Mouse (Mus musculus): ENCODE results near the gene Lacc1.
"Not testable (repeated sequence)": the region's sequence is repeated elsewhere in the genome, so short reads cannot be mapped to it uniquely, and the experiment has no call there.

The Lacc1 gene

GRCm38 (mm10) chr14:77036226-77037046 lies at the start of gene Lacc1, which contains the start of gene Ccdc122:
Gene Lacc1, minus strand, starts transcription at chr14:77036904.
Gene Ccdc122, plus strand, starts transcription at chr14:77036772.
- DNase-seq = peak; percentile 85

- DNase-seq = no peak
Observed at GRCm38 (mm10) chr14:77081248-77081647, 44.5 kb upstream of the Lacc1 start.

- no peak for DNase-seq
Observed at GRCm38 (mm10) chr14:77069361-77069760, 32.7 kb upstream of the Lacc1 start.

DNA sequence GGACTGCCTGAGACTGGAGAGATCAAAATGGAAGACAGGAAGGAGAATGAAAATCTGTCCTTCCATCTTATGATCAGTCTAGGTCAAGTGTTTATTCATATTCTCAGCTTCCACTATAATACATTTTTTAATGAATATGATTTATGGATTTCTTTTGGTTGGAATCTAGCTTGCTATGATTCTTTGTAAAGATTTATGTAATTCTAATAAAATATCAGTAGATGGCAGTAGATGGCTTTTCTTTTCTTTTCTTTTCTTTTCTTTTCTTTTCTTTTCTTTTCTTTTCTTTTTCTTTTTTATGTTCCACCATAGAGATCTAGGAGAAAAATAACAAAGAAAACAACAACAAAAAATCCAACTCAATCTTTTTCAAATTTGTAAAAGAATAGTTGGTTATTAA lies 16.6 kb upstream of the Lacc1 start:
- DNase-seq = no peak

- DNase-seq = no peak
Observed at GRCm38 (mm10) chr14:77037832-77038425, 1.2 kb upstream of the Lacc1 start.

- no peak for DNase-seq
Observed at GRCm38 (mm10) chr14:77037330-77037729, 626 bp upstream of the Lacc1 start.

DNA sequence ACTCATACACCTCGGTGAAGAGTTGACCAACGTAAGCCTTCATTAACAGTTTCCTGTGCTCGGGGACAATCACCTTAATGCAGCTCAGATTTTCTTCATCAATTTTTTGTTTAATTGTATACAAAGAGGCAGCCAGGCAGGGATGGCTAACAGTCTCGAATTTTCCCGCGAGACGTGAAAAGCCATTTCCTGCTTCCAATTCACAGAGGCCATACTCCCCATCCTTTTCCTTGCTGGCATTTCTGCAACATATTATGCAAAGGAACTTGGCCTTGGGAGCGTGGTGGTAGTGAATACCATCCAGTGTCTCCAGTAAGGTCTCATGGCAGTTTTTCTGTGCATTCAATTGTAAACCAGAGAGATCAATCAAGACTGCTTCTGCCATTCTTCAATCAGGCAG lies 1.7 kb downstream of the Lacc1 start:
- no peak for DNase-seq

- DNase-seq = no peak
Observed at GRCm38 (mm10) chr14:77034175-77034915, 2.4 kb downstream of the Lacc1 start.

- no peak for DNase-seq
Observed at GRCm38 (mm10) chr14:77033391-77033790, 3.3 kb downstream of the Lacc1 start.

DNA sequence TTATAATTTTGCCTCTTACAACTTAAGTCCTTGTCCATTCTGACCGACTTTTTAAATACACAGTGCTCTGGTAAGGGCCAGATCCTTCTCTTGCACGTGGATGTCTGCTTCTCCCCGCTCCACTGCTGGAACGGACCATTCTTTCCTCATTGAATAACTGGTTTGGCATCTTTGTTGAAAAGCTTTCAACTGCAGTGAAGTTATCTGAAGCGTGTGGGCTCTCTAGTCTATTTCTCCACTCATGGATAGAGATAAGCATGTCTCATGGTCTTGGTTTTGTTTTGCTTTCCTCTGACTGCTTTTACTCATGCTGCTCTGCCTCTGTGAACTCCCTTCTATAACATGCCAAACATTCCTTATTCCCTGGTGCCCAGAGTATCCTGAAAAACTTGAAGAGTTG lies 4.3 kb downstream of the Lacc1 start:
- no peak for DNase-seq

- DNase-seq = no peak
Observed at GRCm38 (mm10) chr14:77030808-77031207, 5.9 kb downstream of the Lacc1 start.

DNA sequence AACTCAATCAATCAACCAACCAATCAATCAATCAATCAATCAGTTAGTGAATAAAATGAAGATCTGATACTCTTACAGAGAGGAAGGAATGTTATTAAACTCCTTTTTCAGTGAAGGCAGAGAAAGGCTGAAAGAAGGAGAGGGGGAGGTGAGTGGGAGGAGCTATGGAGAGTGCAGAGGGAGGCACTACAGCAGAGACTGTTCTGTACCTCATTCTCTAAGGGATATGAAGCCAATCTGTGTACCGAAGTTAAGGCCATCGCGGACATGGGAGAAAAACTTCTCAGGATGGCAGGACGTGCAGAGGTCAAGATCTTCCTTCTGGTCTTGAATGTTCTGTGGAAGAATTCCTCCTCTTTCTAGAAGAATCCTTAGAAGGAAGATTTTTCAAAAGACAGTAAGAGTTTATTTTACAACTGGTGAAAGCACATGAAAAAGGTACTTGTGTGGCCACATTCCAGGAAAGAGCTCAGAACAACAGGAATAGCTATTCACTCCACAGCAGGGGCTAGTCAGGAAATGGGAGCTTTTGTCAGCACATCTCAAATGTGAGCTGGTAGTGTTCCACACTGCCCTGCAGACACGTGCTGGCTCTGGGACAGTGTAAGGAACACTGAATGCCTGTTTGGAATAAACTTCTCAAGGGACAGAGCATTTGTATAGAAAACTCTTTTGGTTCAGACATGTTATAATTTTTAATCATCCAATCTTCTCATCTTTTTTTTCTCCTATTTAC lies 7.2 kb downstream of the Lacc1 start:
- DNase-seq = no peak

DNA sequence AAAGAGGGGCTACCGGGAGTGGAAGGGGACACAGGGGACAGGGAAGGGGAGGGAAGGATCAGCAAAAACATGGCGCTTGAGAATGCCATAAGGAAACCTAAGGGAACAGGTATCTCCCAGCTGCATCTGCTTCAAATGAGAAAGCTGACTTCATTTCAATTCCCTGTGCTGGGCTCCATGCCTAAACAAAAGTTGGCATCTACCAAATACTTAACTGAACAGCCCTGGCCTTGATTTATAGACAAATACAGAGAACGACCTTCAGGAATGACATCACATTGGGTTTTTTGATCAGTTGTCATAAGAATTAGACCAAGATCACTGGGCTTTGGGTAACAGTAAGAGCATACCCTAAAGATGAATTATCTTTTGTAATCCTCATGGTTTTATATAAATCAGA lies 12.2 kb downstream of the Lacc1 start:
- DNase-seq = no peak

GRCm38 (mm10) chr14:77017211-77017610 lies 19.5 kb downstream of the Lacc1 start:
- DNase-seq = no peak

GRCm38 (mm10) chr14:77016783-77017182 lies 19.9 kb downstream of the Lacc1 start:
- not testable (repeated sequence) for DNase-seq

DNA sequence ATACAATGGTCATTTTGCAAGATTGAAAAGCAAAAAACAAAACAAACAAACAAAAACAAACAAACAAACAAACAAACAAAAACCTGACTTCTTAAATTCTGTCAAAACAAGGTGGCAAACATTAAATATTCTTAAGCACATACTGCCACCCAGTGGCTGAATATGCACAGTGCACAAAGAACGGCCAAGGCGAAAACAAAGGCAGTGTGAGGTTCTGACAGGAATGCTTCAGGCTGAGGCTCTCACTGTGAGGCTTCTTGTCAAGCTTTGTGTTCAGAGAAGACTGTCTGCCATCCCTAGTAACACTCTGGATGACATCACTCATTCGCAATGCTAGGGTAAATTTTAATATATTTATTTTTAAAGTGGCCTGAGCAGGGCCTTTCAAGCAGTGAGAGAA lies 24.9 kb downstream of the Lacc1 start:
- peak; percentile 75 for DNase-seq

DNA sequence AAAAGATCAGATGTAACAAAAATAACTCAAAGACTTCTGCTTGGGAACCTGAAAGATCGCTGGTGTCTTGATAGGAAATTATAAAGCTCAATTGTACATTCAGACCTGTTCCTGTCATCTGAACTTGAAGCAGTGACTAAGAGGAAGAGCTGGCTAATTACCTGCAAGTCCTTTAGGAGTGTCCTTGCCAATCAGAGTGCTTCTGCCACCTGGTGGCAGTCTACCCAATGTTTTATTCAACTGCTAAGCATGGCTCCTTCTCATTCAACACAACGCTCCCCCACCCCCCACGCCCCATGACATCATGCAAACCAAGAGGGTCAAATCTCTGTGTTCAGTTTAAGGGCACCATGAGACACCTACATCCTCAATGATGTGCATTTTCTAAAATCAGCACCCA lies 28.5 kb downstream of the Lacc1 start:
- peak; percentile 82 for DNase-seq

- no peak for DNase-seq
Observed at GRCm38 (mm10) chr14:77005566-77005965, 31.1 kb downstream of the Lacc1 start.

GRCm38 (mm10) chr14:77004740-77005139 lies 32.0 kb downstream of the Lacc1 start:
- DNase-seq = no peak

DNA sequence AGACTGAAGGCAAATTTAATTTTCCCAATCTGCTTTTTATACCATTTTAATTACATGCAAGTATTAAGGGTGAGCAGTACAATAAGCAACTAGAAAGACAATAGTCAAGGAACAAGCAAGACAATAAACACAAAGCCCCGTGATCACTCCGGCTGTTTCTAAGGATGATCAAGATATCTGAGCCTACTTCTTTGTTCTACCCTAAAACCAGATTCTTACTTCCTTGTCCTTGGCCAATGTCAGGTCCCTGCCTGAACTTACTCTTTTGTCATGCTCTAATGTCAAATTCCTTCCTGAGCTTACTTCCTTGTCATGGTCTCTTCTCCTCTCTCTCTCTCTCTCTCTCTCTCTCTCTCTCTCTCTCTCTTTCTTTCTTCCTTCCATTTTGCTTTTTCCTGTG lies 46.4 kb downstream of the Lacc1 start:
- DNase-seq = not testable (repeated sequence)

DNA sequence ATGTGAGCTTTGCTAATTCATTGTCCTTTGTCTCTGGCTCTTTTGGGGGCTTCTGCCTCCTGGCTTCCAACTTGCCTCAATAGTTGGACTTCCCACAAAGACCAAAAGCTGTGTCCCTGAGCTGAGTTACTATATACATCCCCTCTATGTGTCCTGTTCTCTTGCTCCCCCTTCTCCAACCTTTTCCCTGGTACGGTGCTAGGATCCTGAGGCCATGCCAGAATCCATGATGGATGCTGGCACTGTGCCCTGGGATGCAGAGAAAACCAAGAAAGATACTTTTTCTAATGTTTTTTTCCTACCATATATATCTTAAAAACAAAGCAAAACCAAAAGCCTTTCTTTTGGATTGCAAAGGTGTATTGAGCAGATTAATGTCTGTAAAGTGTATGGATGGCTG lies 54.9 kb downstream of the Lacc1 start:
- DNase-seq = no peak

DNA sequence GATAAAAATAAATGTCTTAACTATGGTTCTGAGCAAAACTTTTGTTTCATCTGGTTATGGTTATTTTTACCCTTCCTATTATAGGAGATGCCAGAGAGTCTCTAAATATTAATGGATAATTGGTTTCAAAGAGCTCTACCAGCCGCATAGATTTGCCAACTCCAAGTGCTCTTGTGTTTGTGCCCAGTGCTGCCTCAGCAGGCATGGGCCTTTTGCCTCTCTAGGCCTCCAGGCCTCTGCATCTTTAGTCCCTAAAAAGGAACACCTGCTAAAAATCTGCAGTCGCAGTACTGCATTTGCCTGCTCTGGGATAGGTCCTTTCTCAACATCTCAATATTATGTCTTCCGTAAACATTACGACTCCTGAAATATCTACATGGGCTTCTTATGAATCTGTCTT lies 55.5 kb downstream of the Lacc1 start:
- DNase-seq = no peak

- no peak for DNase-seq
Observed at GRCm38 (mm10) chr14:76979569-76979968, 57.1 kb downstream of the Lacc1 start.

All from kidney, adult 18-20 months (tissue).